Mouse (Mus musculus) bone marrow macrophage, adult 2 months (primary cell): ENCODE measurements around the gene Mymx.

Source experiments
- CTCF ChIP-seq: IDR thresholded peaks from 2 replicates; pipeline ENCODE4 v1.5.1; 2012; ENCODE audit warnings: low read depth, mild to moderate bottlenecking, low read length, moderate library complexity
- POLR2A ChIP-seq: IDR thresholded peaks from 2 replicates; pipeline ENCODE4 v1.6.1; 2012; ENCODE audit warnings: mild to moderate bottlenecking, low read depth, low read length, borderline replicate concordance

GRCm38 (mm10) chr17:45628885-45629855 lies 27.3 kb upstream of the Mymx start:
- TF ChIP-seq CTCF (no peak), POLR2A (no peak)
